Mouse (Mus musculus): Measurements from ENCODE around the gene Crkl.
"Not testable (repeated sequence)": the region's sequence is repeated elsewhere in the genome, so short reads cannot be mapped to it uniquely, and the experiment has no call there.

Crkl gene

GRCm38 (mm10) chr16:17488478-17489468, 37.0 kb downstream of the Crkl start:
- peak in 1 of 2 experiments; percentile 56 for DNase-seq

GRCm38 (mm10) chr16:17489469-17490111, 37.8 kb downstream of the Crkl start, which contains the start of gene Aifm3:
Aifm3 (plus strand) TSS chr16:17489611.
- DNase-seq: peak; percentile 81 to 91

- DNase-seq: peak; percentile 57 to 63
Observed at GRCm38 (mm10) chr16:17491154-17491553, 39.4 kb downstream of the Crkl start.

GRCm38 (mm10) chr16:17491896-17492561, 40.2 kb downstream of the Crkl start:
- peak; percentile 86 for DNase-seq

GRCm38 (mm10) chr16:17496499-17497305, 44.9 kb downstream of the Crkl start:
- peak; percentile 83 to 87 for DNase-seq

GRCm38 (mm10) chr16:17499249-17499883, 47.6 kb downstream of the Crkl start:
- peak in 1 of 2 experiments; percentile 51 for DNase-seq

GRCm38 (mm10) chr16:17502681-17503080, 50.9 kb downstream of the Crkl start:
- DNase-seq: no peak

- no peak for DNase-seq
Observed at GRCm38 (mm10) chr16:17507018-17507552, 55.3 kb downstream of the Crkl start.

- DNase-seq: not testable (repeated sequence)
Observed at GRCm38 (mm10) chr16:17508031-17508430, 56.2 kb downstream of the Crkl start.

GRCm38 (mm10) chr16:17508546-17509239, 56.9 kb downstream of the Crkl start, which contains the start of gene Lztr1:
Lztr1 (plus strand) TSS chr16:17508688.
- DNase-seq: peak; percentile 94 to 96

- DNase-seq: no peak
Observed at GRCm38 (mm10) chr16:17509240-17509597, 57.4 kb downstream of the Crkl start.

- no peak for DNase-seq
Observed at GRCm38 (mm10) chr16:17510143-17510542, 58.4 kb downstream of the Crkl start.

- DNase-seq: no peak
Observed at GRCm38 (mm10) chr16:17510686-17511085, 58.9 kb downstream of the Crkl start.

- DNase-seq: no peak
Observed at GRCm38 (mm10) chr16:17511431-17511830, 59.6 kb downstream of the Crkl start.

GRCm38 (mm10) chr16:17518910-17519309, 67.1 kb downstream of the Crkl start:
- DNase-seq: no peak

GRCm38 (mm10) chr16:17524156-17524555, 72.4 kb downstream of the Crkl start:
- DNase-seq: no peak

GRCm38 (mm10) chr16:17525524-17525923, 73.7 kb downstream of the Crkl start:
- no peak for DNase-seq

- DNase-seq: no peak
Observed at GRCm38 (mm10) chr16:17526223-17526622, 74.4 kb downstream of the Crkl start.

GRCm38 (mm10) chr16:17527606-17528005, 75.8 kb downstream of the Crkl start:
- no peak for DNase-seq

- DNase-seq: no peak
Observed at GRCm38 (mm10) chr16:17528276-17528675, 76.5 kb downstream of the Crkl start.
